Mouse (Mus musculus): ENCODE measurements around the gene Dynlt1b.
"Not testable (repeated sequence)": the region's sequence is repeated elsewhere in the genome, so short reads cannot be mapped to it uniquely, and the experiment has no call there.

DNA sequence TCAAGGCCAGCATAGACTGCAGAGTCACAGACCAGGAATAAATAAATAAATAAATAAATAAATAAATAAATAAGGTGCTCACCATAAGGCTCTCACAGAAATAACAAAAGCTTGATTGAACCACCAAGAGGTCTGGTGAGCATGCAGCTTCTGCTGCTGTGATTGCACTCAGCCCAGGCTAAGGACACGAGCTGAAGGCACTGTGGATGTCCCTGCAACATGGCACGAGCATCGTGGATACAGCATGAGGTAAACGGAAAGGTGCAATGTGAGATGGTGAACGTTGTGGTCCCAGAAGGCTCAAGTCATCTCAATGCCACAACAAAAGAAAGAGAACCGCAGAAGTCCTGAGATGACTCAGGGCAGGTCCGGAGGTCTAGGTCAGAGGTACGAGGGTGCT is 52.3 kb downstream of the Dynlt1b start:
- not testable (repeated sequence) for TF ChIP-seq CTCF (IDR thresholded peaks at IDR 0.05); POLR2A (IDR thresholded peaks at IDR 0.05; ENCODE audit: insufficient read depth, low read depth, low read length)
